Mouse (Mus musculus) fibroblast of lung, adult 2 months (primary cell): ENCODE data around the gene Gm49383.
A peak's percentile ranks its signal among the peaks of the same experiment; 100 is the strongest.
"Not testable (repeated sequence)": the region's sequence is repeated elsewhere in the genome, so short reads cannot be mapped to it uniquely, and the experiment has no call there.

ENCODE experiments used
- DNase-seq: peaks from one replicate; pipeline ENCODE4 v3.0.0-alpha.2; 2011; ENCODE audit warnings: low read depth

The Gm49383 gene

DNA sequence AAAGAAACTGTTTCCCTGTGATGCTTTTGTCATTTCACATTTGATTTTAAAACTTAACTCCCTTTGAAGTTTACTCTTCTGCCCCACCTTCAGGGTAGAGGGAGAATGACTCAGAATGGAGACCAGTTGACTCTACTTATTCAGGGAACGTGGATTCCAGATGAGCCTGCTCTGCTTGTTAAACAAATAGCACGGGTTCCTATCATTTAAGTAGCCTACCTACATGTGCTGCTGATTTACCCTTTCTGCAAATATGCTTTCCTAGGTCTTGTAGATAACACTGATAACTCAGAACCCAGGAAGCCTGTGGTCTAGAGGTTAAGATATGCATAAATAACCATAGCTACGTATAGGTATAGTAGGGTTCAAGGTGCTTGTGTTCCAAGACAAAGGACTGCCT is 32.0 kb downstream of the Gm49383 start:
- no peak for DNase-seq

DNA sequence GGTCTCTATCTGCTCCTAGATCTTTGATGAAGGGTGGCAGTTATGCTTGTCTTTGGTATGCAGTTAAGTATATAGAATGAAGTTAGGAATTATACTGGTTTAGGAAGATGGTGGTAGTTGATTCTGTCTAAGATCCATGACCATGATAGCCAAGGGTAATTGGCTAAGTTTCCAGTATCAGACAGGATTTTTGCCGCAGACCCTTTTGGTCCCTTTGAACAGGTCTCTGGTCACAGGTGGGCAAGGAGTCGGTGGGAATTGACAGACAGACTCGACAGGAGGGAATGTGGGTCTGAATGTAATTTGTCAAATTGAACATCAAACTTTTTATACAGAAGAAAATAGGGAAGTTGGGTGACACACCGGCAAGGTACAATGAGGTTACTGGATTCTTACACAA is 33.3 kb downstream of the Gm49383 start:
- DNase-seq, result not testable (repeated sequence)

DNA sequence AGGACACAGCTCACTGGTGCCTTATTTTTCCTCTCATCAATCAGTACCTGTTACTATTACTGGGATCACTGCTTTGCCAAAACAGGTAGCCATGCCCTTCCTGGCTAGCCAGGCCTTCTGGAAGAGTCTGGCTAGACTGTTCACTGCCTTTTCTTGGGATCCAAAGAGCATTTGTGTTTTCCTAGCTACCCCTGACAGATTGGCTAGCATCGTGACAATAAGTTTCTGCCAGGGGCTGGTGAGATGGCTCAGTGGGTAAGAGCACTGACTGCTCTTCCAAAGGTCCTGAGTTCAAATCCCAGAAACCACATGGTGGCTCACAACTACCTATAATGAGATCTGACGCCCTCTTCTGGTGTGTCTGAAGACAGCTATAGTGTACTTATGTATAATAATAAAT is 36.2 kb downstream of the Gm49383 start:
- DNase-seq, result not testable (repeated sequence)

DNA sequence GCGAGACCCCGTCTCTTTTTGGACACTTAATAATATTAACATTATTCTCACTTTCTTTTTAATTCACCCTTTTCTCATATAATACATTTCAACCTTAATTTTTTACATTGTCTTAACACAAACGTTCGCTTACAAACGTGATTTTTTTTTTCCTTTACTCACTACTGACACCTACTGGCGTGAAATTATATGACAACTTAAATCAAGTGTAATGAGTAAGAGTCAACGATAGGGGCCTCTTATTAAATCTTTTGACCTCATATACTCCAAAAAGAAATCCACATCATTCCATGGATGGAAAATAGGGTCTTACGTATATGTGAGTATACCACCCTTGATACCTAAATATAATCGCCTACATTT is 37.3 kb downstream of the Gm49383 start:
- peak; percentile 74 for DNase-seq

DNA sequence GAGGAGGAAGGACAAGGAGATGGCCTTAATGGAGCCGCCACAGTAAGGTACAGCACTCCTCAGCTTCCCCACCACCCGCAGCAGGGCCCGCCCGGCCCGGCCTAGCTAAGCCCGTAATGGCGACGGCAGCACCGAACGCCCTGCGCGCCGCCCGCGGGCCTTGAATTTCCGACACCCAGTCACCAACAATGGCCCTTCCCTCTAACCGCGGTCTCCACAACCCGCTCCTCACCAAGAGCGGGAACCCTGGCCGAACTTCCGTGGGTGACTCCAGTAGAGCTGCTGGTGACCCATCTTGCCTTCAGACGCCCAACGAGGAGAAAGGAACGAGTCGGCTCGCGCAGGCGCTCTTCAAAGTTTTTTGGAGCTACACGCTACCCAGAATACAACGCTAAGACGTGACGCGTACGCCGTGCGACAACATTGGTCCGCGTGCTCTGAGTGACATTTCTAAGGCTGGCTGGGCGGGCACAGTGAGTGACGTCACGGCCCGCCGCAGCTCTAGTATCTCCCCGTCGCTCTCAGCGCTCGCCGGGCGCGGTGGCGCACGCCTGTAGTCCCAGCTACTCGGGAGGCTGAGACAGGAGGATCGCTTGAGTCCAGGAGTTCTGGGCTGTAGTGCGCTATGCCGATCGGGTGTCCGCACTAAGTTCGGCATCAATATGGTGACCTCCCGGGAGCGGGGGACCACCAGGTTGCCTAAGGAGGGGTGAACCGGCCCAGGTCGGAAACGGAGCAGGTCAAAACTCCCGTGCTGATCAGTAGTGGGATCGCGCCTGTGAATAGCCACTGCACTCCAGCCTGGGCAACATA is 37.9 kb downstream of the Gm49383 start, which contains the start of gene Rps29:
Gene Rps29, minus strand, starts transcription at position 422 of the 813 bp plus-strand sequence.
- peak; percentile 98 for DNase-seq

GRCm38 (mm10) chr12:69158366-69158764 is 38.5 kb downstream of the Gm49383 start:
- DNase-seq, result no peak

DNA sequence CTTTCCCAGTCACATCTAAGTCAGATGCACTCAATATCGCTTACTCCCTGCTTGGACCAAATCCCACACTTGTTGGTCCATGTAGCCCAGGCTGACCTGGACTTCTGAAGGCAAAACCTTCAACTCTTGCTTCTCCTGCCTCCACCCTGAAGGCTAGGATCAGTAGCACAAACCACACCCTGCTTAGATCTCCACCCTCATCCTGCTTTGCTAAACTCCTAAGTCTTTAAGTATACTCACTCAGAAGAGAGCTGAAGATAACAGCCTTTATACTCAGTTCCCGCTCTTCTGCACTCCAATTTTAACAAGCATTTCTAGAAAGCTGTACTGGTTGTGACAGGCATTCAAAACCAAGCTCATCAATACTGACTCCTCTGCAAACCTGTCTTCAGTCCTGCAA is 39.8 kb downstream of the Gm49383 start:
- DNase-seq, result no peak

DNA sequence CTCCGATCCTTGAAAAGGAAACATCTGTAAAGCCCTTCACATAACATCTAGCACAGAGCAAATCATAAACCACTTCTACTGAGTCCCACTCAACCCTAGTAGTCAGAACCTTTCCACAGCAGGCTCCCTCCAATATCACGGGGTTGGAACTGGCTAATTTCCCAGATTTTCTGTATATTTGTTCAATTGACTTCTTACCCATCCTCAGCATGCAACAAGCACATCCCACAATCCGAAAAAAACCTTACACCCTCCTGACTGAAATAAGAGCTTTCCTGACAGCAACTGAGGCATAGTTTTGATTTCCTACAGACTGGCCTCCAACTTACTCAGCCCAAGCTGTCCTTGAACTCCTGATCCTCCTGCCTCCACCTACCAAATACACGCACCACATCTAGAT is 40.5 kb downstream of the Gm49383 start:
- DNase-seq, result no peak

DNA sequence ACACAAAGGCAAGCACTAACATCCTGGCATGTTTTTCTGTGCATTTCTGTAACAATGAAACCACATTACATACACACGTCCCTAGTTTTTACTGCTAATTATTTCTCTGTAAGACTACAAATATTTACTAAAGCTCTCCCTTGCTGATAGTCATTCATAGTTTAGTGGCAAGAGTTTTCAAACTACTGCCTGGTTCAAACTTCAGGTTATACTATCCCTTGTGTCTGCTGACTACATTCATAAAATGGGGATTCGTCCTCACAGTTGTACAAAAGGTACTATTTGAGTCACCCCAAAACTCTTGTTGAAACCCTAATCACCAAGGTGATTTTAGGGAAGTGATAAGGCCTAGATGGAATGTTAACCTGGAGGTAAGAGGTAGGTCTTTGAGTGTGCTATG is 41.0 kb downstream of the Gm49383 start:
- DNase-seq, result no peak

- no peak for DNase-seq
Measured at GRCm38 (mm10) chr12:69150049-69150448, 46.9 kb downstream of the Gm49383 start.

GRCm38 (mm10) chr12:69147166-69147735 is 49.7 kb downstream of the Gm49383 start:
- DNase-seq, result no peak

- DNase-seq, result no peak
Measured at GRCm38 (mm10) chr12:69143460-69143859, 53.4 kb downstream of the Gm49383 start.

- DNase-seq, result no peak
Measured at GRCm38 (mm10) chr12:69139841-69140240, 57.1 kb downstream of the Gm49383 start.

- DNase-seq, result no peak
Measured at GRCm38 (mm10) chr12:69139201-69139600, 57.7 kb downstream of the Gm49383 start.
